Mouse (Mus musculus) gastrocnemius, postnatal 4 days (tissue): Measurements from ENCODE around the gene B3gat3. TPM values are rescaled to one million over a fixed set of nuclear protein-coding genes. Genes with fewer than 3 reads are reported as not detected.

Experiments
- DNase-seq, 2 experiments: peaks; one replicate each; pipeline ENCODE4 v3.0.0; 2021 to 2022; ENCODE audit warnings: low spot score in 2 of 2, mixed read lengths in 2 of 2
- microRNA-seq: library from miRNA; unstranded; fragments of <30 nt; microRNA quantifications from one replicate; pipeline ENCODE4 v1.2.0, GENCODE M21; 2021
- total RNA-seq, 2 experiments: library from RNA; stranded (reverse); gene quantifications; 2 replicates each; pipeline ENCODE4 v1.2.3; 2021

Gene B3gat3
- total RNA-seq, 2 experiments from 2014 or later, result 29.6 to 31.6 TPM

DNA sequence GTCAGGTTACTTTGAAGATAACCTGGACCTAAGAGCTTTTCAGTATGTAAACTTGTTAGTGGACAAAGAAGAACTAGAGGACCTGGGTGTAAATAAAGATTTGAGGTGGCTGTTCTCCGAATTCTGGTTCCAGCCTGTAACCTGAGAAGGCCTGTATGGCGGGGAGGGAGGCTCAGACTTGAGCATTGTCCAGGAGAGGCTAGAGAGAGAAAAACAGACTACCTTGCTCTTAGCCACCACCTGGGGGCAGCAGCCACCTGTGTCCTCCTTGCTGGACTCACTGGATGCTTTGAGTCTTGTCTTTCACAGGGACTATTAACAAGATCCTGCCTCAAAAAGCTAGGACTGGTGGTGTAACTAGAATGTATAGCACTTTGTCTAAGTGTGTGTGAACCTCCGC, 56.4 kb downstream of the B3gat3 start:
- DNase-seq, result peak in 1 of 2 experiments; percentile 54

Small RNA genes within 50 kb of the gene (microRNA-seq; reads per million reads assigned to microRNA genes)
- not detected for gene Mir5136

Other genes with a start within 250 kb of the B3gat3 start
- 10 to 100 TPM; 42.4 to 43.8 TPM for gene Slc3a2, start 197.0 kb upstream of the B3gat3 start, total RNA-seq
- 10 to 100 TPM; 34.5 to 35.1 TPM for gene Wdr74, start 184.5 kb upstream of the B3gat3 start, total RNA-seq
- gene 1700092M07Rik, start 179.7 kb upstream of the B3gat3 start, total RNA-seq, result 1 to 10 TPM in 1 of 2 experiments, not detected in 1; 2.5 TPM
- gene Stx5a, start 179.0 kb upstream of the B3gat3 start, total RNA-seq, result 10 to 100 TPM; 59.1 to 60.5 TPM
- gene Nxf1, start 163.3 kb upstream of the B3gat3 start, total RNA-seq, result 10 to 100 TPM; 70.4 to 80.5 TPM
- 10 to 100 TPM; 71.4 to 85.6 TPM for gene Tmem223, start 149.4 kb upstream of the B3gat3 start, total RNA-seq
- 10 to 100 TPM; 19.3 to 21.9 TPM for gene Tmem179b, start 145.9 kb upstream of the B3gat3 start, total RNA-seq
- 10 to 100 TPM; 15.5 to 16.9 TPM for gene Taf6l, start 134.0 kb upstream of the B3gat3 start, total RNA-seq
- 10 to 100 TPM; 61.0 to 65.4 TPM for gene Polr2g, start 121.8 kb upstream of the B3gat3 start, total RNA-seq
- 1 to 10 TPM; 1.4 to 1.5 TPM for gene Zbtb3, start 117.8 kb upstream of the B3gat3 start, total RNA-seq
- 10 to 100 TPM; 19.9 to 22.9 TPM for gene Ttc9c, start 101.0 kb upstream of the B3gat3 start, total RNA-seq
- 10 to 100 TPM; 61.3 to 71.0 TPM for gene Hnrnpul2, start 100.4 kb upstream of the B3gat3 start, total RNA-seq
- under 1 TPM in 1 of 2 experiments, not detected in 1; 0.67 TPM for gene AC129217.1, start 90.6 kb upstream of the B3gat3 start, total RNA-seq
- 10 to 100 TPM; 22.1 to 24.2 TPM for gene Bscl2, start 82.9 kb upstream of the B3gat3 start, total RNA-seq
- under 1 TPM; 0.17 to 0.26 TPM for gene Gng3, start 81.2 kb upstream of the B3gat3 start, total RNA-seq
- 10 to 100 TPM; 18.7 to 22.9 TPM for gene Lrrn4cl, start 69.6 kb upstream of the B3gat3 start, total RNA-seq
- gene Ubxn1, start 48.9 kb upstream of the B3gat3 start, total RNA-seq, result 100 to 1,000 TPM; 149 to 158 TPM
- 10 to 100 TPM; 48.1 to 49.3 TPM for gene Uqcc3, start 39.5 kb upstream of the B3gat3 start, total RNA-seq
- gene Lbhd1, start 36.6 kb upstream of the B3gat3 start, total RNA-seq, result 10 to 100 TPM in 1 of 2 experiments, 1 to 10 TPM in 1; 2.4 to 11.4 TPM
- gene Gm49403, start 36.4 kb upstream of the B3gat3 start, total RNA-seq, result not detected
- 10 to 100 TPM; 30.0 to 30.9 TPM for gene 1810009A15Rik, start 31.5 kb upstream of the B3gat3 start, total RNA-seq
- gene Gm49416, start 31.4 kb upstream of the B3gat3 start, total RNA-seq, result 1 to 10 TPM; 1.5 to 2.9 TPM
- gene Ints5, start 27.4 kb upstream of the B3gat3 start, total RNA-seq, result 10 to 100 TPM; 19.0 to 20.1 TPM
- 10 to 100 TPM; 74.2 to 77.0 TPM for gene Ganab, start 22.3 kb upstream of the B3gat3 start, total RNA-seq
- 1 to 10 TPM; 4.4 to 4.9 TPM for gene Rom1, start 9.0 kb downstream of the B3gat3 start, total RNA-seq
- 10 to 100 TPM; 24.3 to 26.7 TPM for gene Eml3, start 9.2 kb downstream of the B3gat3 start, total RNA-seq
- 10 to 100 TPM; 61.1 to 69.8 TPM for gene Mta2, start 21.5 kb downstream of the B3gat3 start, total RNA-seq
- 10 to 100 TPM; 12.7 to 14.9 TPM for gene Tut1, start 33.5 kb downstream of the B3gat3 start, total RNA-seq
- 100 to 1,000 TPM; 704 to 748 TPM for gene Eef1g, start 46.7 kb downstream of the B3gat3 start, total RNA-seq
- gene Ahnak, start 68.9 kb downstream of the B3gat3 start, total RNA-seq, result 100 to 1,000 TPM; 377 to 414 TPM
- gene Scgb1a1, start 167.6 kb downstream of the B3gat3 start, total RNA-seq, result 1 to 10 TPM; 1.7 to 5.3 TPM
- gene Asrgl1, start 215.3 kb downstream of the B3gat3 start, total RNA-seq, result 10 to 100 TPM; 11.5 to 14.4 TPM